Mouse (Mus musculus) small intestine, adult 2 months (tissue): Measurements from ENCODE around the gene Grhl3.
"Not testable (repeated sequence)": the region's sequence is repeated elsewhere in the genome, so short reads cannot be mapped to it uniquely, and the experiment has no call there.

ENCODE experiments used
- CTCF ChIP-seq: fragments of 200-500 bp; IDR thresholded peaks from 2 replicates; pipeline ENCODE4 v1.5.1; 2012; ENCODE audit warnings: low read depth, mild to moderate bottlenecking, control low read depth, inconsistent platforms, low read length, moderate library complexity, mixed read lengths; ENCODE audit not compliant: insufficient replicate concordance, insufficient read length; ENCODE audit errors: extremely low read depth
- POLR2A ChIP-seq: fragments of 200-500 bp; IDR thresholded peaks from 2 replicates; pipeline ENCODE4 v1.6.1; 2012; ENCODE audit warnings: low read depth, mild to moderate bottlenecking, control low read depth, inconsistent platforms, low read length, moderate library complexity

- TF ChIP-seq CTCF, POLR2A: not testable (repeated sequence)
Observed at GRCm38 (mm10) chr4:135615307-135615706, 41.9 kb upstream of the Grhl3 start.
